Mouse (Mus musculus): ENCODE data around the gene Erich3.

DNA sequence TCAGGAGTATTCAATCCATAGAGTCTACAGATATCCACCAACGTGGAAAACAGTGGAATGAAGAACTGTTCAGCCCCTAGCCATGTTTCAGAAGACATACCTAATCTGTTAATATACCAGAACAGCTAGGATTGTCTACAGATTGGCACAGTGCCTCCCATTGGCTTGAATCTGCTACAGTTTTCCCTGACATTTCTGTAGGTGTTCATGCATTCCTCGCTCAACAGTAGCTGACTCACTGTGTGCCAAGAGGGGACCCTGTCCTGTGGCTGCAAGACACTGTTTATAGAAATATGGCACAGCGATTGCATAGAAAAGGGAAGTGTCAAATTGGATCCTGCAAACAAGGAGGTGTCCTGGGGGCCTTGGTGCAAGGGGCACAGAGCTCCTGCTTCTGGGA lies 36.6 kb downstream of the Erich3 start:
- TF ChIP-seq CTCF (conservative IDR thresholded peaks at IDR 0.05 in 1 of 2, IDR thresholded peaks at IDR 0.05 in 1 of 2; ENCODE audit: low read depth in 2 of 2, low read length in 2 of 2) (no peak), TBP (conservative IDR thresholded peaks at IDR 0.05; ENCODE audit: low read depth, low read length) (no peak), E2F4 (IDR thresholded peaks at IDR 0.05; ENCODE audit: insufficient replicate concordance, low read depth, low read length) (no peak), UBTF (IDR thresholded peaks at IDR 0.05; ENCODE audit: low read depth, low read length) (no peak), POLR2A (IDR thresholded peaks at IDR 0.05; ENCODE audit: low read depth, low read length) (no peak), MAZ (IDR thresholded peaks at IDR 0.05; ENCODE audit: low read depth, low read length) (no peak), KAT2A (IDR thresholded peaks at IDR 0.05; ENCODE audit: insufficient replicate concordance, low read length) (no peak), RAD21 (IDR thresholded peaks at IDR 0.05; ENCODE audit: low read depth, low read length) (no peak), USF2 (conservative IDR thresholded peaks at IDR 0.05; ENCODE audit: low read depth, low read length) (no peak), EP300 (IDR thresholded peaks at IDR 0.05; ENCODE audit: low read length) (no peak), IRF4 (IDR thresholded peaks at IDR 0.05; ENCODE audit: low read depth, low read length) (no peak), HCFC1 (IDR thresholded peaks at IDR 0.05; ENCODE audit: low read depth, low read length) (no peak), USF1 (IDR thresholded peaks at IDR 0.05; ENCODE audit: low read depth, low read length) (no peak)

Data from CH12.LX (cell line).